Mouse (Mus musculus) heart, embryonic 10.5 days (tissue): ENCODE results near the gene Bag3. TPM values are rescaled to one million over a fixed set of nuclear protein-coding genes. Genes with fewer than 3 reads are reported as not detected.
"Not testable (repeated sequence)": the region's sequence is repeated elsewhere in the genome, so short reads cannot be mapped to it uniquely, and the experiment has no call there.

ENCODE experiments used
- DNase-seq: peaks from one replicate; pipeline ENCODE4 v3.0.0-alpha.2; 2017; ENCODE audit warnings: low spot score
- H3K27ac ChIP-seq: fragments of 300-500 bp; sonication (generic); 2 replicates; pipeline ENCODE4 v1.5.1; 2016; ENCODE audit warnings: mild to moderate bottlenecking
- H3K27me3 ChIP-seq: fragments of 300-500 bp; sonication (generic); 2 replicates; pipeline ENCODE4 v1.6.1; 2016; ENCODE audit warnings: mild to moderate bottlenecking; ENCODE audit not compliant: poor library complexity, insufficient read depth, severe bottlenecking
- H3K36me3 ChIP-seq: fragments of 300-500 bp; sonication (generic); 2 replicates; pipeline ENCODE4 v1.6.1; 2016; ENCODE audit warnings: mild to moderate bottlenecking, moderate library complexity
- H3K4me1 ChIP-seq: fragments of 300-500 bp; sonication (generic); 2 replicates; pipeline ENCODE4 v1.6.1; 2016; ENCODE audit warnings: mild to moderate bottlenecking
- H3K4me3 ChIP-seq: fragments of 300-500 bp; sonication (generic); 2 replicates; pipeline ENCODE4 v1.5.1; 2016; ENCODE audit warnings: mild to moderate bottlenecking, moderate library complexity
- H3K9me3 ChIP-seq: fragments of 300-500 bp; sonication (generic); 2 replicates; pipeline ENCODE4 v1.6.1; 2016; ENCODE audit warnings: mild to moderate bottlenecking, moderate library complexity
- WGBS: fragments of 180-500 bp; shearing (Covaris S2); methylation state at CpG from one replicate; pipeline ENCODE4 v1.1.7; 2016; 5-methylcytosine and 5-hydroxymethylcytosine counted together
- polyA plus RNA-seq: library from polyadenylated mRNA; unstranded; fragments of >200 nt; fragmentation: Nextera tagmentation; extraction: Ambion mirVana; gene quantifications from 2 replicates; pipeline ENCODE4 v1.2.1, GENCODE M21; 2016

Gene Bag3
- polyA plus RNA-seq, 1 experiment from 2014 or later = 13.3 TPM

DNA sequence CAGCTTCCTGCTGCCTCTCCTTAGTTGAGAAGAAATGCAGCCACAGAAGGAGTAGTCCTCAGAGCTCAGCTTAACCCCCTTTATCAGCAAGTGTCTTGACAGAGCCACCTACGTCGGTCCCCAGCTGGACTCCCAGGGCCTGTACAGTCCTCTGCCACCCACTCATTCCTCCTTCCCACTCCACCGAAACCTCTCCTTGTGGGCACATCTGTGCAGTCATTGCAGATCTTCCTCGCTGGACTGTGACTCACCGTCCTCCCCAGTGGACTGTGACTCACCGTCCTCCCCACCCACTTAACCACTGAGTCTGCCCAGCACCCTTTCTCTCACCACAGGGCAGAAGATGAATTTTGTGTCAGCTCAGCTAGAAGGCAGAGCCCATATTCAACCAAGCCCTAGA lies 31.1 kb downstream of the Bag3 start:
- Histone ChIP-seq H3K36me3 (no peaks in the 10 kb centered on the region), H3K4me3 (no peak overlapping the region), H3K27ac (no peak overlapping the region)

DNA sequence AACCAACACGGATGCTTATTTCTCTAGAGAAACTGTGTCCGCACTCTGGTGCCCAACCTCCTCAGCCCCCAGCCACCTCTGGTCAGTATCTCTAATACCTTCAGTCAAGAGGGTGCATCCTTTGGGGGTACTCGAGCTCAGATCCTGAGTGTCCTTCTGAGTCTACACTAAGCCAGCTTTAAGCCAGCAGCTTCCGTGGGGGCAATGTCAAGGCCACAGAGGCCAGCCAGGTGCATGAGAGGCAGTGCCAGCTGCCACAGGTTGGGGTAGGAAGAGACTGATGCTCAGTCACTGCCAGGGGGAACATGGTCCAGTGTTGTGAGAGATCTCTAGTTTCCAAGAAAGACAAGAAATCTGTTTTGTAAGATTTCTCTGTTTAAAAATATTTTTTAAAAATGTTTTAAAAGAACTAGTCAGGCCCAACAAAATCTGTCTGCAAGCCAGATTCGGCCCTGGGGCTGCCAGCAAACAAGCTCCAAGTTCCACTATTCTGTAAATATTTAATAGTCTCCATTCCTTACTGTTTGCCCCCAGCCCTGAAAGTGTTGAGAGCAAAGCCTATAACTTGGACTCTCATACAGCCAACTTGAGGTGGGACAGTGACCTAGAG lies 31.8 kb downstream of the Bag3 start:
- peak; percentile 67 for DNase-seq
- no peaks in the 10 kb centered on the region for H3K9me3 ChIP-seq
- 81% methylated on average over 5 of the region's 5 CpGs for WGBS
- no peaks in the 10 kb centered on the region for H3K27me3 ChIP-seq
- H3K27ac ChIP-seq = no peak overlapping the region
- peaks cover 18% of the 10 kb centered on the region; the same call in 1 of the 2 replicates for H3K4me1 ChIP-seq
- no peak overlapping the region for H3K4me3 ChIP-seq
- no peaks in the 10 kb centered on the region for H3K36me3 ChIP-seq

More for the DNA sequence above, 31.1 kb downstream of the Bag3 start:
- Histone ChIP-seq H3K4me1 (peaks cover 21% of the 10 kb centered on the region; the same call in 1 of the 2 replicates), H3K27me3 (no peaks in the 10 kb centered on the region), H3K9me3 (no peaks in the 10 kb centered on the region)
- WGBS = 59% methylated on average over 6 of the region's 6 CpGs
- peak; percentile 71 for DNase-seq

DNA sequence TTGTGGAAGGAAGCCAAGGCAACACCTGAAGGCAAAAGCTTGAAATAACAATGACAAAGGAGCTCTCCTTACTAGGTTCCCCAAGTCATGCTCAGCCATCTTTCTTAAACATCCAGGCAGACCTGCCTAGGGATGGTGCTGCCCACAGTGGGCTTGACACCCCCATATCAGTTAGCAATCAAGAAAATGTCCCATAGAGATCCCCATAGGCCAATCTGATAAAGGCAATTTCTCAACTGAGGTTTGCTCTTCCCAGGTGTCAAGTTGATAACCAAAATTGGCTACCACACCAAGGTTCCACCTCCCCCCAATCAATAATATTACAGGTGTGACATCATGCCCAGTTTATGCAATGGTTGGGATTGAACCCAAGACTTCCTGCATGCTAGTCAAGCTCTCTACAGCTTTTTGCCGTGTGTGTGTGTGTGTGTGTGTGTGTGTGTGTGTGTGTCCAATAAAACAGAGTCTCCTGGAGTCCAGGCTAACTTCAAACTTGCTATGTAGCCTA lies 33.6 kb downstream of the Bag3 start:
- Histone ChIP-seq H3K4me3 (no peak overlapping the region), H3K4me1 (peaks cover 14% of the 10 kb centered on the region; the same call in 1 of the 2 replicates), H3K27me3 (no peaks in the 10 kb centered on the region), H3K9me3 (no peaks in the 10 kb centered on the region), H3K27ac (no peak overlapping the region), H3K36me3 (no peaks in the 10 kb centered on the region)
- 83% methylated on average over 1 of the region's 1 CpGs for WGBS
- no peak for DNase-seq

- peaks cover 10% of the 10 kb centered on the region; the same call in 1 of the 2 replicates for H3K4me1 ChIP-seq
- H3K4me3 ChIP-seq = no peak overlapping the region
- DNase-seq = no peak
- WGBS = 42% methylated on average over 4 of the region's 4 CpGs
- H3K36me3 ChIP-seq = no peaks in the 10 kb centered on the region
- no peaks in the 10 kb centered on the region for H3K9me3 ChIP-seq
- no peak overlapping the region for H3K27ac ChIP-seq
- H3K27me3 ChIP-seq = no peaks in the 10 kb centered on the region
Observed at GRCm38 (mm10) chr7:128563373-128563772, 40.0 kb downstream of the Bag3 start.

GRCm38 (mm10) chr7:128566311-128566710 lies 42.9 kb downstream of the Bag3 start:
- Histone ChIP-seq H3K4me3 (no peak overlapping the region), H3K27ac (no peak overlapping the region), H3K27me3 (no peaks in the 10 kb centered on the region), H3K36me3 (no peaks in the 10 kb centered on the region), H3K9me3 (no peaks in the 10 kb centered on the region), H3K4me1 (peaks cover 10% of the 10 kb centered on the region; the same call in 1 of the 2 replicates)
- no peak for DNase-seq
- WGBS = 74% methylated on average over 7 of the region's 7 CpGs

DNA sequence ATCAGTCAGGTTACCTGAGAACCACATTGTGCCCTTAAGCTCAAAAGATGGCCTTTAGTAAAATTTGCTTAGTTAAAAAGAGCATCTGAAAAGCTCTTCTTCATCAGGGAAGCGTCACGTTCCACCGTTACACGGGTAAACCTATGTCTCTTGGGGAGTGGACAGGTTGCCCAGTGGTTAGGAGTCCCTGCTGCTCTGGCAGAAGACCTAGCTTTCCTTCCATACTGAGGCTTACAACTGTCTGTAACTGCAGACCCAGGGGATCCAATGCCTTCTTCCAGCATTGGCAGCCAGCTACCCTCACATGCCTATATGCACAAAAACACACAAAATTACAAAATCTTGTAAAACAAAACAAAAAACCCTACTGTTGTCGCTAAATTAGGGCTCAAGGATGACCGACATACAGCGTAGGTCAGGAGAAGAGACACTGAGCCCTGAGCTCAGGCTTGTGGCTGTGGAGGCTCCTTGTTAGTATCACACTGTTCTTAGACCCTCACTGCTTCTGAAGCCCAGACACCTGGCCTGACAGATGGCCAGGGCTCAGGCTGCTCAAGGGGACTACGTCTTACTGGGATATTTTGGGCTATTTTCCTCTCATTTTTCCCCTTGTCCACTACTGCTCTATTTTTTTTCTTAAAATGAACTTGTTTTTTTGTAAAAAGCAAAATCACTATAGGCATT lies 44.3 kb downstream of the Bag3 start:
- WGBS = 86% methylated on average over 8 of the region's 8 CpGs
- Histone ChIP-seq H3K27ac (no peak overlapping the region), H3K36me3 (no peaks in the 10 kb centered on the region), H3K9me3 (no peaks in the 10 kb centered on the region), H3K4me1 (peaks cover 13% of the 10 kb centered on the region; the same call in 1 of the 2 replicates), H3K4me3 (no peak overlapping the region), H3K27me3 (no peaks in the 10 kb centered on the region)
- no peak for DNase-seq

- 82% methylated on average over 2 of the region's 2 CpGs for WGBS
- not testable (repeated sequence) for H3K36me3 ChIP-seq, H3K9me3 ChIP-seq
Observed at GRCm38 (mm10) chr7:128569429-128569828, 46.0 kb downstream of the Bag3 start.

GRCm38 (mm10) chr7:128569987-128570656 lies 46.7 kb downstream of the Bag3 start:
- WGBS = 90% methylated on average over 8 of the region's 8 CpGs
- Histone ChIP-seq H3K27me3 (no peaks in the 10 kb centered on the region), H3K36me3 (no peaks in the 10 kb centered on the region), H3K4me1 (0 out of 2 replicates have a peak, but pooled peaks cover 3% of the 10 kb centered on the region), H3K4me3 (no peak overlapping the region), H3K27ac (no peak overlapping the region), H3K9me3 (no peaks in the 10 kb centered on the region)
- DNase-seq = no peak

More at GRCm38 (mm10) chr7:128569429-128569828, 46.0 kb downstream of the Bag3 start:
- not testable (repeated sequence) for H3K27ac ChIP-seq, DNase-seq, H3K27me3 ChIP-seq, H3K4me3 ChIP-seq, H3K4me1 ChIP-seq

DNA sequence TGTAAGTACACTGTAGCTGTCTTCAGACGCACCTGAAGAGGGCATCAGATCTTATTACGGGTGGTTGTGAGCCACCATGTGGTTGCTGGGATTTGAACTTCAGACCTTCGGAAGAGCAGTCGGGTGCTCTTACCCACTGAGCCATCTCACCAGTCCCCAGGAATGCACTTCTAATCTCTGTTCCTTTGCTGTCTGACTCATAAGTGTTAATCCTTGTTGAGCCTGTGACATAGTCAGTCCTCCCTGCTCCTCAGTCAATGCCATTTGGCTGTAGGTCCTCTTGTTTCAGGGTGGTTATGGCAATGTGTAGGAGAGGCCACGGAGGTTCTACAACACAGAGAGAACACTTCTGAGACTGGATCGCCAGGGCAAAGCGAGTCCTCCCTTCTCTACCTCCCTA lies 47.2 kb downstream of the Bag3 start:
- not testable (repeated sequence) for H3K9me3 ChIP-seq, H3K4me3 ChIP-seq, H3K4me1 ChIP-seq, H3K36me3 ChIP-seq, DNase-seq, H3K27me3 ChIP-seq, H3K27ac ChIP-seq
- 84% methylated on average over 7 of the region's 7 CpGs for WGBS

DNA sequence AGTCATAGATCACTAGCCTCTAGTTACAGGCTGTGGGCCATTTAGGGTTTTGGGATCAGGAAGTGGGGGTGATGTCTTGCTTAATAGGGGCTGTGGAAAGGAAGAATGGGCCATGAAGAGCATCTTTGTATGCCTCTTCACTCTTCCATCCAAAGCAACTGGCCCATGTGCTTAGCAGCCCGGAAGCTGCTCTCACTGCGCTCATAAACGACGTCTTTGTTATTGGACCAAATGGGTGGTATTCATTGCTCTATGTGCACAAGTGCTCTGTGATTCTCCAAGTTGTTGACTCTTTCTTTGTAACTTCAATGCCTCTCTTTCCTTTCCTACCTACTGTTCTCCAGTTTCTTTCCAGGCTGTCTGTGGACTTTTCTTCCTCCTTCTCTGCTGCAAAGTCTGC lies 48.6 kb downstream of the Bag3 start:
- Histone ChIP-seq H3K27ac (no peak overlapping the region), H3K4me3 (no peak overlapping the region), H3K4me1 (0 out of 2 replicates have a peak, but pooled peaks cover 3% of the 10 kb centered on the region), H3K9me3 (no peaks in the 10 kb centered on the region), H3K36me3 (no peaks in the 10 kb centered on the region), H3K27me3 (no peaks in the 10 kb centered on the region)
- 87% methylated on average over 4 of the region's 4 CpGs for WGBS
- DNase-seq = no peak

- Histone ChIP-seq H3K4me1 (0 out of 2 replicates have a peak, but pooled peaks cover 3% of the 10 kb centered on the region), H3K4me3 (no peak overlapping the region)
- WGBS = 88% methylated on average over 5 of the region's 5 CpGs
Observed at GRCm38 (mm10) chr7:128575211-128575610, 51.8 kb downstream of the Bag3 start.

DNA sequence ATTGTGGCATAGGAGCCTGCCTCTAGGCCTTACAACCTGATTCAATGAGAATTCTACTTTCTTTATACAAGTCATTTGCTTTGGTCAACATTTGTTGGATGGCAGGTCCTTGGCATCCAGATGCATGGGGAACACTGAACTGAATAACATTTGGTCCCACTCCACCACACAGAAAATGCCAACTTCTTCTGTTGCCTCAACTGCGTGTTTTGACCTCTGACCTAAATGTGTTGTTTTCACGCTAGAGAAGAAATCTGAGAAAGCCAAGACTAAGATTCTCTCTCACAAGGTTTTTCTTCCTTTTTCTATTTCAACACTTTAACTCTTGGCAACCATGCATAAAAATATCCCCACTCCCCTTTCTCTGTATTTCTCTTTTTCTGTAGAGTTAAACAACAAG lies 52.4 kb downstream of the Bag3 start:
- H3K9me3 ChIP-seq = no peaks in the 10 kb centered on the region
- H3K27me3 ChIP-seq = no peaks in the 10 kb centered on the region
- no peak overlapping the region for H3K4me3 ChIP-seq
- DNase-seq = no peak
- 76% methylated on average over 2 of the region's 2 CpGs for WGBS
- no peaks in the 10 kb centered on the region for H3K36me3 ChIP-seq
- 0 out of 2 replicates have a peak, but pooled peaks cover 3% of the 10 kb centered on the region for H3K4me1 ChIP-seq
- H3K27ac ChIP-seq = no peak overlapping the region

More at GRCm38 (mm10) chr7:128575211-128575610, 51.8 kb downstream of the Bag3 start:
- Histone ChIP-seq H3K27me3 (no peaks in the 10 kb centered on the region), H3K36me3 (no peaks in the 10 kb centered on the region), H3K27ac (no peak overlapping the region), H3K9me3 (no peaks in the 10 kb centered on the region)
- no peak for DNase-seq

- Histone ChIP-seq H3K36me3 (no peaks in the 10 kb centered on the region), H3K27me3 (no peaks in the 10 kb centered on the region), H3K27ac (no peak overlapping the region), H3K4me1 (peaks cover 12% of the 10 kb centered on the region), H3K9me3 (no peaks in the 10 kb centered on the region), H3K4me3 (no peak overlapping the region)
- 64% methylated on average over 1 of the region's 1 CpGs for WGBS
- no peak for DNase-seq
Observed at GRCm38 (mm10) chr7:128577607-128578006, 54.2 kb downstream of the Bag3 start.
